Mouse (Mus musculus) MEL (cell line): ENCODE data around the gene Tas2r137. TPM values are rescaled to one million over a fixed set of nuclear protein-coding genes. Genes with fewer than 3 reads are reported as not detected.

Experiments
- DNase-seq: peaks from one replicate; pipeline ENCODE4 v3.0.0; 2011; ENCODE audit warnings: low read depth, low spot score
- H3K27ac ChIP-seq: 2 replicates; pipeline ENCODE4 v1.5.1; 2012; ENCODE audit warnings: low read depth, mild to moderate bottlenecking, control low read depth, low read length, moderate library complexity; ENCODE audit not compliant: control insufficient read depth
- H3K27me3 ChIP-seq, 2 experiments: fragments of 150-350 bp in 1 of 2; sonication (generic) in 1 of 2; 2 replicates each; pipeline ENCODE4 v1.6.1; 2012; ENCODE audit warnings: low read length in 2 of 2, mild to moderate bottlenecking in 2 of 2, improper control_type of control experiment in 1 of 2, moderate library complexity in 1 of 2; ENCODE audit not compliant: insufficient read depth in 2 of 2, control insufficient read depth in 1 of 2
- H3K36me3 ChIP-seq, 2 experiments: 2 replicates each; pipeline ENCODE4 v1.6.1; 2012 to 2014; ENCODE audit warnings: low read length in 2 of 2, improper control_type of control experiment in 1 of 2, inconsistent platforms in 1 of 2, mild to moderate bottlenecking in 1 of 2; ENCODE audit not compliant: insufficient read depth in 2 of 2, control insufficient read depth in 1 of 2
- H3K4me1 ChIP-seq, 2 experiments: fragments of 150-350 bp in 1 of 2; sonication (generic) in 1 of 2; 2 replicates each; pipeline ENCODE4 v1.6.1; 2012; ENCODE audit warnings: low read length in 2 of 2, improper control_type of control experiment in 1 of 2, mild to moderate bottlenecking in 1 of 2; ENCODE audit not compliant: insufficient read depth in 2 of 2, control insufficient read depth in 1 of 2
- H3K4me3 ChIP-seq, 2 experiments: fragments of 150-350 bp in 1 of 2; sonication (generic) in 1 of 2; 2 replicates each; pipeline ENCODE4 v1.5.1; 2012; ENCODE audit warnings: low read depth in 2 of 2, low read length in 2 of 2, mild to moderate bottlenecking in 2 of 2, moderate library complexity in 2 of 2, control low read depth in 1 of 2, improper control_type of control experiment in 1 of 2; ENCODE audit not compliant: control insufficient read depth in 1 of 2, insufficient read depth in 1 of 2
- H3K79me2 ChIP-seq: 2 replicates; pipeline ENCODE4 v1.6.1; 2012; ENCODE audit warnings: mild to moderate bottlenecking, low read length, moderate library complexity; ENCODE audit not compliant: control insufficient read depth, poor library complexity, insufficient read depth
- H3K9ac ChIP-seq: 2 replicates; pipeline ENCODE4 v1.6.1; 2012; ENCODE audit warnings: low read depth, mild to moderate bottlenecking, control low read depth, low read length, moderate library complexity; ENCODE audit not compliant: control insufficient read depth, poor library complexity, severe bottlenecking
- H3K9me3 ChIP-seq: fragments of 150-350 bp; sonication (generic); replicated peaks from 2 replicates; pipeline ENCODE4 v1.6.1; 2012; ENCODE audit warnings: mild to moderate bottlenecking, low read length, improper control_type of control experiment, moderate library complexity; ENCODE audit not compliant: insufficient read depth
- CHD1 ChIP-seq: IDR thresholded peaks from 2 replicates; pipeline ENCODE4 v1.6.1; 2012; ENCODE audit warnings: low read depth, mild to moderate bottlenecking, inconsistent platforms, low read length, improper control_type of control experiment
- E2F4 ChIP-seq: IDR thresholded peaks from 2 replicates; pipeline ENCODE4 v1.6.1; 2011; ENCODE audit warnings: low read depth, low read length, improper control_type of control experiment, borderline replicate concordance
- ELF1 ChIP-seq: IDR thresholded peaks from 2 replicates; pipeline ENCODE4 v1.6.1; 2014; ENCODE audit warnings: low read depth, mild to moderate bottlenecking, inconsistent platforms, low read length, improper control_type of control experiment, moderate library complexity
- EP300 ChIP-seq, 2 experiments: IDR thresholded peaks; 2 replicates each; pipeline ENCODE4 v1.6.1; 2011; ENCODE audit warnings: improper control_type of control experiment in 2 of 2, low read length in 2 of 2, low read depth in 1 of 2, mild to moderate bottlenecking in 1 of 2
- GABPA ChIP-seq: IDR thresholded peaks from 2 replicates; pipeline ENCODE4 v1.6.1; 2012; ENCODE audit warnings: low read depth, mild to moderate bottlenecking, inconsistent platforms, low read length, improper control_type of control experiment, moderate library complexity
- GATA1 ChIP-seq: IDR thresholded peaks from 2 replicates; pipeline ENCODE4 v1.6.1; 2011; ENCODE audit warnings: low read depth, low read length, improper control_type of control experiment
- KAT2A ChIP-seq: conservative IDR thresholded peaks from 2 replicates; pipeline ENCODE4 v1.6.1; 2012; ENCODE audit warnings: low read depth, low read length, improper control_type of control experiment, inconsistent platforms
- MEF2A ChIP-seq: IDR thresholded peaks from 2 replicates; pipeline ENCODE4 v1.6.1; 2014; ENCODE audit warnings: low read depth, mild to moderate bottlenecking, inconsistent platforms, low read length, improper control_type of control experiment; ENCODE audit not compliant: poor library complexity, insufficient replicate concordance, severe bottlenecking; ENCODE audit errors: extremely low read depth
- MYB ChIP-seq: IDR thresholded peaks from 2 replicates; pipeline ENCODE4 v1.6.1; 2011; ENCODE audit warnings: mild to moderate bottlenecking, low read depth, low read length, improper control_type of control experiment
- MYC ChIP-seq: IDR thresholded peaks from 2 replicates; pipeline ENCODE4 v1.6.1; 2011; ENCODE audit warnings: low read depth, mild to moderate bottlenecking, low read length, improper control_type of control experiment, moderate library complexity
- NRF1 ChIP-seq: IDR thresholded peaks from 2 replicates; pipeline ENCODE4 v1.6.1; 2014; ENCODE audit warnings: low read depth, mild to moderate bottlenecking, inconsistent platforms, low read length, improper control_type of control experiment, moderate library complexity; ENCODE audit not compliant: poor library complexity, insufficient read depth, severe bottlenecking
- POLR2A ChIP-seq, 2 experiments: IDR thresholded peaks; 2 replicates each; pipeline ENCODE4 v1.6.1; 2011 to 2012; ENCODE audit warnings: low read length in 2 of 2, mild to moderate bottlenecking in 2 of 2, control low read depth in 1 of 2, improper control_type of control experiment in 1 of 2, low read depth in 1 of 2, moderate library complexity in 1 of 2; ENCODE audit not compliant: control insufficient read depth in 1 of 2, insufficient read depth in 1 of 2, poor library complexity in 1 of 2
- RAD21 ChIP-seq: IDR thresholded peaks from 2 replicates; pipeline ENCODE4 v1.6.1; 2011; ENCODE audit warnings: mild to moderate bottlenecking, low read depth, low read length, improper control_type of control experiment
- SIN3A ChIP-seq: IDR thresholded peaks from 2 replicates; pipeline ENCODE4 v1.6.1; 2012; ENCODE audit warnings: low read length, improper control_type of control experiment, inconsistent platforms
- USF1 ChIP-seq: IDR thresholded peaks from 2 replicates; pipeline ENCODE4 v1.6.1; 2014; ENCODE audit warnings: low read depth, mild to moderate bottlenecking, inconsistent platforms, low read length, improper control_type of control experiment, moderate library complexity
- USF2 ChIP-seq, 2 experiments: IDR thresholded peaks; 2 replicates each; pipeline ENCODE4 v1.6.1; 2011 to 2012; ENCODE audit warnings: improper control_type of control experiment in 2 of 2, low read length in 2 of 2, borderline replicate concordance in 1 of 2, inconsistent platforms in 1 of 2, low read depth in 1 of 2, mild to moderate bottlenecking in 1 of 2; ENCODE audit not compliant: insufficient read depth in 1 of 2
- ZMIZ1 ChIP-seq: IDR thresholded peaks from 2 replicates; pipeline ENCODE4 v1.6.1; 2012; ENCODE audit warnings: low read depth, mild to moderate bottlenecking, inconsistent platforms, low read length, improper control_type of control experiment, moderate library complexity
- ZNF384 ChIP-seq: IDR thresholded peaks from 2 replicates; pipeline ENCODE4 v1.6.1; 2012; ENCODE audit warnings: low read depth, mild to moderate bottlenecking, inconsistent platforms, low read length, improper control_type of control experiment
- polyA plus RNA-seq, 2 experiments: library from polyadenylated mRNA; stranded (reverse) in 1 of 2; unstranded in 1 of 2; fragments of >175 nt in 1 of 2; fragments of >200 nt in 1 of 2; gene quantifications; 2 replicates each; pipeline versions ENCODE4 v1.2.1 to v1.2.4; 2012; ENCODE audit warnings: low replicate concordance in 2 of 2, low read depth in 1 of 2; ENCODE audit not compliant: insufficient read length in 2 of 2, insufficient read depth in 1 of 2, missing spikeins in 1 of 2
- total RNA-seq: library from RNA; depleted of rRNA; stranded (reverse); fragments of 300-350 nt; gene quantifications from 2 replicates; pipeline ENCODE4 v1.2.3, GENCODE M21; 2012; rRNA removed

Tas2r137 gene
- total RNA-seq (not detected in 2 replicates), polyA plus RNA-seq (not detected)

DNA sequence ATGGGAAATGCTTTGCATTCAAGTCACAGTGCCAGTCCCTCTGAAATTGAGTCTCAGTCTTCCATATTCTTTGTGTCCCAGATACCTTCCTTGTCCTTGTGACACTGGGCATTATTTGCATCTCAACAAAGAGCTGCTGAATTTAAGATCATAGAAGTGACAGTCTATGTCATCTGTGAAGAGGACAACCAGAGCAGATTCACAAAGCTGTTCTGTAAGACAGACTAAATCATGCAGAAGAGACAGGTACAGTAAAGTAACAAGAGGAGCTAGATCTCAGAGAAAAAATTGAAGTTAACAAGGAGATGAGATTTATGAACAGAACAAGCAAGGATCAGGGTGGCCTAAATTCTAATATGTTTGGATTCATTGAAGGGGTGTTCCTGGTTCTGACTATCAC, at the start of gene Tas2r137:
Tas2r137 (plus strand) TSS at position 301 of the 400 bp plus-strand sequence.
- H3K79me2 ChIP-seq = no peaks in the 10 kb centered on the region
- no peaks in the 10 kb centered on the region for H3K36me3 ChIP-seq
- no peaks in the 10 kb centered on the region for H3K9me3 ChIP-seq
- no peak for DNase-seq
- H3K27me3 ChIP-seq = no peaks in the 10 kb centered on the region
- H3K27ac ChIP-seq = no peak within 1 kb of the TSS
- H3K4me1 ChIP-seq = no peaks in the 10 kb centered on the region
- TF ChIP-seq POLR2A (IDR thresholded peaks at IDR 0.05; ENCODE audit: control insufficient read depth in 1 of 2, insufficient read depth in 1 of 2, low read depth in 1 of 2, low read length in 2 of 2, poor library complexity in 1 of 2) = no peak
- no peak for TF ChIP-seq RAD21
- TF ChIP-seq KAT2A = no peak
- TF ChIP-seq, all 39 proteins: peak for 0
- no peak within 1 kb of the TSS for H3K4me3 ChIP-seq
- H3K9ac ChIP-seq = no peak within 1 kb of the TSS

DNA sequence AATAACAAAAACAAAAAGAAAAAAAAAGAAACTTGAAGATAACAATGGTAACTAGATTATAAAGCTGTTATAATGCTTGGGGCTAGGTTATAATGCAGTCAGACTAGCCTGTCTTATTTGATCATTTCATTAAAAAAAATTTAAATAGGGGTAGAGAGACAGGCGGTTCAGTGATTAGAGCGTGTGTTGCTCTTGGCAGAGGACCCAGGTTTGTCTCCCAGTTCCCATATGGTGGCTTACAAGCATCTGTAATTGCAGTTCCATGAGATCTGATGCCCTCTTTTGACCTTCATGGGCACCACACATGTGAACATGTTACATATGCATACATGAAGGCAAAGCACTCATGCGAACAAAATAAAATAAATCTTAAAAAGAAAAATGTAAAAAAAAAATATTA, 49.8 kb upstream of the Tas2r137 start:
- Histone ChIP-seq H3K27ac (no peak overlapping the region), H3K79me2 (no peaks in the 10 kb centered on the region), H3K4me1 (no peaks in the 10 kb centered on the region), H3K9ac (no peak overlapping the region), H3K27me3 (peaks cover 8 to 19% of the 10 kb centered on the region in 2 experiments), H3K36me3 (peaks cover 0 to 4% of the 10 kb centered on the region in 2 experiments; a peak in 1 of 4 replicates), H3K9me3 (no peaks in the 10 kb centered on the region), H3K4me3 (no peak overlapping the region)
- TF ChIP-seq ZMIZ1 = no peak
- no peak for TF ChIP-seq GATA1
- no peak for TF ChIP-seq MYB
- TF ChIP-seq MYC = no peak
- TF ChIP-seq USF1 = no peak
- no peak for TF ChIP-seq EP300 (IDR thresholded peaks at IDR 0.05; ENCODE audit: low read depth in 1 of 2, low read length in 2 of 2)
- TF ChIP-seq ZNF384 = no peak
- no peak for TF ChIP-seq E2F4
- no peak for TF ChIP-seq NRF1
- no peak for TF ChIP-seq POLR2A (IDR thresholded peaks at IDR 0.05; ENCODE audit: control insufficient read depth in 1 of 2, insufficient read depth in 1 of 2, low read depth in 1 of 2, low read length in 2 of 2, poor library complexity in 1 of 2)
- no peak for TF ChIP-seq USF2 (IDR thresholded peaks at IDR 0.05; ENCODE audit: borderline replicate concordance in 1 of 2, insufficient read depth in 1 of 2, low read depth in 1 of 2, low read length in 2 of 2)
- no peak for TF ChIP-seq RAD21
- no peak for TF ChIP-seq SIN3A
- no peak for TF ChIP-seq GABPA
- no peak for TF ChIP-seq ELF1
- no peak for TF ChIP-seq MEF2A
- no peak for TF ChIP-seq CHD1
- no peak for DNase-seq
